Mouse (Mus musculus) C2C12 (cell line): ENCODE measurements around the gene Mcm10.

ENCODE experiments used
- CEBPB ChIP-seq: IDR thresholded peaks from one replicate; pipeline ENCODE4 v1.6.1; 2011; ENCODE audit warnings: low read depth, mild to moderate bottlenecking, control low read depth, moderate library complexity
- CTCF ChIP-seq: IDR thresholded peaks from one replicate; pipeline ENCODE4 v1.5.1; 2011; ENCODE audit not compliant: control insufficient read depth, insufficient read depth, insufficient read length
- FOSL1 ChIP-seq: IDR thresholded peaks from one replicate; pipeline ENCODE4 v1.8.0; 2011; ENCODE audit warnings: mild to moderate bottlenecking, low read length; ENCODE audit not compliant: poor library complexity, insufficient read depth, severe bottlenecking
- MAX ChIP-seq: IDR thresholded peaks from one replicate; pipeline ENCODE4 v1.6.1; 2011; ENCODE audit warnings: mild to moderate bottlenecking, control low read depth
- MYOD1 ChIP-seq: IDR thresholded peaks from one replicate; pipeline ENCODE4 v1.6.1; 2011; ENCODE audit warnings: low read depth; ENCODE audit not compliant: control insufficient read depth, insufficient read length
- MYOG ChIP-seq: IDR thresholded peaks from one replicate; pipeline ENCODE4 v1.6.1; 2011; ENCODE audit not compliant: control insufficient read depth, insufficient read length; ENCODE audit errors: extremely low read depth
- USF1 ChIP-seq: IDR thresholded peaks from one replicate; pipeline ENCODE4 v1.6.1; 2011; ENCODE audit warnings: low read depth, mild to moderate bottlenecking, control low read depth, moderate library complexity

- no peak for TF ChIP-seq MAX
- TF ChIP-seq MYOG: no peak
- TF ChIP-seq CTCF: no peak
- no peak for TF ChIP-seq USF1
- no peak for TF ChIP-seq MYOD1
- TF ChIP-seq FOSL1: no peak
- TF ChIP-seq CEBPB: no peak
Observed at GRCm38 (mm10) chr2:5023699-5024399, 11.3 kb upstream of the Mcm10 start.
